Mouse (Mus musculus): ENCODE results near the gene Lcmt1.
A peak's percentile ranks its signal among the peaks of the same experiment; 100 is the strongest.

Gene Lcmt1

DNA sequence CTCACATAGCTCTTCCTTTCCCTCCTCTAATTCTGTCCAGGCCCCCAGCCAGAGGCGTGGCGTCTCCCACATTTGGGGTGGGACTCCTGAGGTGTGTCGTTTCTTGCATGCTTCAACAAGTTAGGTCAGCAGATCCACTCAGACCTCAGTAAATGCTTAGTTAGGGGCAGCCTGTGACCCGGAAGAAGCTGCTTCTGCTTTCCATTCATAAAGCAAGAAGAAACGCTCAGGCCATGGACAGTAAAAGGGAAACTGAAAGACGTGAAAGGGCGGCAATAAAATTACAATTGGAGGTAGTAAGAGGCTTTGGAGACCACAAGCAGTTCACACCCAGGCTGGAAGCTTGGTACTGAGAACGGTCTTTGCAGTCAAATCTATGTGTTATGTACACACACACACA lies 27.8 kb downstream of the Lcmt1 start:
- DNase-seq (ENCODE audit: extremely low read depth, insufficient read length, low spot score): no peak

DNA sequence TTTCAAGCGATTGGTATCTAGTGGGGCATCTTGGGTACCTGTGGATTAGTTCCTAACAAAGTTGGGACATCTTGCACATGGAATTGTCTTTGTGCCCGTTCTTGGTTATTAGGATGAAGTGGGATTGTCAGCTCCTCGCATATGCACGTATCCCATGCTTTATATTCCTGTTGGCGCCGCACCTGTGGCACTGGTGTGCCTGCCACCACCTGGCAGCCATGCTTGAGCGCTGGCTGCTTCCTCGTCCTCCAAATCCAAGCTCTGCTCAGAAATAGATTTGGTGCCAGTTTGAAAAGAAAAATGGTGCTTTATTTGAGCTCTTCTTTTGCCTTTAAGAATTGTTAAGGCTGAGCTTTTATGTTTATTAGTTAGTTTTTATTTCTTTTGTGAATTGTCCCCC lies 28.3 kb downstream of the Lcmt1 start:
- DNase-seq (ENCODE audit: extremely low read depth, insufficient read length, low spot score): no peak

DNA sequence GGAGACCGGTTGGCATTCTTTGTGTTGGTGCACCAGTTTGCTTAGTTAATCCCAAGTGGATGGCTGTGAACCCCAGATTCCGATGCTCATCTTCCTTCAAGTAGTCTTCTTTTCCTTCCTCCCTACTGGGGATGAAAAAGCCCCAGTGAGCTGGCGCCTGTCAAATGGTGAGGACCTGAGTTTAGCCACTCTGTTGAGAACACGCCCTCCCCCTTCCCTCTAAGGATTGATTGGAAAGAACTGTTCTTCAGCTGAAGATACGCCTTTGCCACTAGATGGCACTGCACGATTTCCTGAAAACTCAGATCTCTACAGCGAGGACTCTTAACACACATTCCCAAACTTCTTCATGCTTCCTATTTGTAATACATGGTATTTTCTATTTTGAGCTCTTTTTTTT lies 29.2 kb downstream of the Lcmt1 start:
- peak; percentile 18 for DNase-seq (ENCODE audit: extremely low read depth, insufficient read length, low spot score)

DNA sequence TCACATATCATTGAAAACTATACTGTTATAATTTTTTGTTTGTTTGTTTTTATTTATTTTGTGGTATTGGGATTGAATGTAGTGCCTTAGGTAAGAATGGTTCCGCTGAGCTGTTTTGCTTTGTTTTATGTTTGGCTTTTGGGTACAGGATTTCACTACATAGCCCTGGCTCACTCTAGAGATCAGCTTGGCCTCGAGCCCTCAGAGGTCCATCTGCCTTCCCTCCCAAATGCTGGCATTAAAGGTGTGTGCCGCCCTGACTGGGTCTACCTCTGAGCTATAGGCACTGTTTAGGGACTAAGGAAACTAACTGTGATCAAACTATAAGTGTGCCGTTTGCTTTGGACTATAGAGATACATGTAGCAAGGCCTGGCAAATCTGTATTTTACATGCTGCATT lies 29.7 kb downstream of the Lcmt1 start:
- DNase-seq (ENCODE audit: extremely low read depth, insufficient read length, low spot score): no peak

DNA sequence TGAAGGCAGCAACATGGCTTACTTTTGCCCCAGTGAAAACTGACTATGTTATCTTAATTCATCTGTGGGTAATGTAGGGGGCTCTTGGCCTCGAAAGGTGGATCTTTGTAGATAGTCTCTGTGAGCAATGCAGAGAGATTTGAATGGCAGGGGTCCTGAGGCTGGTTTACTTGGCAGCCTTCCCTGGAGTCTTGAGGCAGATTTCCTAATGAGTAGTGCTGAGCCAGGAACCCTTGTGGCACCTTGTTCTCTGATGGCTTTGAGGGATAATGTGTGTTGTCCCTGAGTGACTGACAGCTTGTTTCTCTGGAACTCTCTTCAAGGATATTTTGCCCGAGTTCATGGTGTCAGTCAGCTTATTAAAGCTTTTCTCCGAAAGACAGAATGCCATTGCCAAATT lies 31.5 kb downstream of the Lcmt1 start:
- DNase-seq (ENCODE audit: extremely low read depth, insufficient read length, low spot score): no peak

DNA sequence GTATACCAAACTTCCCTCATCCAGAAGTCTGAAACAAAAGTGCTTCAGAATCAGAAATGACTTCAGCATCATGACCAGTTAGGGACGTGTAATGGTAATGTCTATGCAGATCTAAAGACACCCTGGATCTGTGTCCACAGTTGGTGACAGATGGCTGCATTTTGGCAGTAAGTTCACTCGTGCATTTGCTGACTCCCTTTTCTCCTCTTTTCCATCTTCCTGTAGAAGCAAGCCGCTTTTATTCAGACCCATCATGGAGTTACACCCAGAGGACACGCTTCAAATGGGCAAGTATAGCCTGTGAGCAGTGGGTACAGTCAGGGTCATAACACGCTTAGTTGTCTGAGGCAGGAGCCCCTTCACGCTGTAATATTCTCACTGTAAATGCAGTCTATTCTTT lies 34.6 kb downstream of the Lcmt1 start:
- DNase-seq (ENCODE audit: extremely low read depth, insufficient read length, low spot score): no peak

DNA sequence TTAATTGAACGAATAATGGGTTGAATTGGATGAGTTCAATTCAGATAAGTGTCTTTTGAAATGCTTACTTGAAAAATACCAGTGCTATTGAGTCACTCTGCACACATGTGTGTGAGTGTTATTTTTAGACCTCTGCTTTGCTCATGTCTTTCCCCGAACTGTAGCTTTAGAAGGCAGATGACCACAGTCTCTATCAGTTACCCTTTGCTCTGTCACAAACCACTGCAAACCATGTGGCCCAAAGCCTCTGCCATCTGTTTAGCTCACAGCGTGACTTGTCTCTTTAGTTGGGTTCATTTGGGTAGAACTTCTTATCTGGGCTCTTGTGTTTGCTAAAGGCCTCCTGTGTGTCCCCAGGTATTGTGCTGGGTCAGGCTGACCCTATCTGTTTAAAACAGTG lies 36.0 kb downstream of the Lcmt1 start:
- peak; percentile 19 for DNase-seq (ENCODE audit: extremely low read depth, insufficient read length, low spot score)

DNA sequence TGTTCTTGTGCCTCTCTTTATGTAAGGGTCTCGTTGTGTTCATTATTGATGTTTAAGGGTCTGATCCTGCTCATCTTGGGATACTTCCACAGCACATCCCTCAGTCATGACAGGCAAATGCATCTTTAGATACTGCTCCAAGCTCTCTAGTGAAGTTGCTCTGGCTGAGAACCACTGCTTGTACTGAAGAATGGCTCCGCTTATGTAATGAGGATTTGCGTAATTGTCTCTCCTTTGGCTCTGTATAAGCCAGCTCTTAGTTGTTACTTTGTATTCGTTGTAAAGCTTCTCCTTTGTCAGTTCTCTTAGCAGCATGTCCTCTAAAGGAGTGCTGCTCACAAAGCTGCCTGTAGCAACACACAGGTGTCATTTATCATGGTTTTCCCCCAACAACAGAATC lies 37.4 kb downstream of the Lcmt1 start:
- no peak for DNase-seq (ENCODE audit: extremely low read depth, insufficient read length, low spot score)

DNA sequence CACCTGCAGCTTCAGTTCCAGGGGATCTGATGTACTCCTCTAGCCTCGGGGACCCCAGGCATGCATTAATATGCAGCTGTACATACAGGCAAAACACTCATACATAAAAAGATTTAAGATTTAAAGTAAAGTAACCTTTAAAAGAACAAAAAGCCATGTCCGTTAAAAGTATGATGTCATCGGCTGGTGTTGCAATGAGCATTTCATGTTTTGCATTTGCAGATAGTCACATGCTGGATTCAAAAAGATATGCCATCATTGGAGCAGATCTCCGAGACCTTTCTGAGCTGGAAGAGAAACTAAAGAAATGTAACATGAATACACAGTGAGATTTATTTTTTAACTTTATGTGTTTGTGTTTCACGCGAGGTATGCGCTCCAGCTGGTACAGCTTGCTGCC lies 40.9 kb downstream of the Lcmt1 start:
- DNase-seq (ENCODE audit: extremely low read depth, insufficient read length, low spot score): no peak

DNA sequence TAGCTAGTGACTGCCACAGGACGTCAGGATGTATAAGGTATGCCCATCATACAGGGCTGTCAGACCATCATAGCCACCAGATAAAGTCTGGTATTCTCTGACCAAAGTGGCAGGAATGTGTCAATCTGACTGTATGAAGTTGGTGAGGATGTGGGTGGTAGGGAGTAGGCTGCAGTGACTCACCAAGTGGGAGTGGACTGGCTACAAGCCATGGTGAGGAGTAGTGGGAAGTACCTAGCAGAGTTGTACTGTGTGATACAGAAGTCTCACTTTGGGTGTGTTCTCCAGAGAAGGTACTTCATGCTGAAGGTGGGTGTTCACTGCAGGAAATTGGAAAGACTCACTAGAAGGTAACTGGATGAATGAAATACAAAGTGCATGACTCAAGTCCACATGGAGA lies 41.5 kb downstream of the Lcmt1 start:
- DNase-seq (ENCODE audit: extremely low read depth, insufficient read length, low spot score): peak; percentile 70

DNA sequence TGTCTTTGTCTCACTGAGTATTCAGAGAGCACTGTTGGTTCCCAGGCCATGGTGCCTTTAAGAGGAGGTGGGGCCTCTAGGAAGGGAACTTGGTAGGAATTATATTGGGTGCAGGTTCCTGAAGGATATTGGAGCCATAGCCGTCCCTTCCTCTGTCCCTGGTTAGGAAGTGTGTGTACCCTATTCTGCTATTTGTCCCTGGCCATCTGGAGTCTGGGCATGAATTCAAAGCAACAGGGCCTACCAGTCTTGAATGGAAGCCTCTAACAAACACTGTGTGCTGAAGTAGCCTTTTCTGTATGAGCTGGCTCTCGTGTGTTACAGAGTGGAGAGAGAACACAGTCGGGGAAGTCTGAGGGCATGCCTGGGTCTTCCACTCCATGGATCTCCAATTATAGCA lies 42.6 kb downstream of the Lcmt1 start:
- no peak for DNase-seq (ENCODE audit: extremely low read depth, insufficient read length, low spot score)

DNA sequence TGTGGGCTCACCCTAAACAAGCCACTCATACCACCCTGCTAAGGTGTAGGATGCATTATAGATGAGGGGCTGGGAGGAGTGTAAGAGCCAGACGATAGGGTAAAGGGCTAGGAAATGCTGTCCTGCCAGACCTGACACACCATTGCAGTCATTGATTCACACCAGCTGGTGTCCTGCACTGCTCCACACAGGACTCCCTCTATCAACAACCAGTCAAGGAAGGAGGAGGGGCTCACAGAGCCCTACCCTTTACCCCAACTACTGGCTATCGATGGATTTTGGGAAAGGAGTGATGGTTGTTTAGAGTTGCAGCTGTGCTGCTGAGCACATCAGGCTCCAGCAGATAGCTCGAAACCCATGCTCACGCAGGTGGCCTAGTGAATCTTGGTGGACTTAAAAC lies 47.2 kb downstream of the Lcmt1 start:
- DNase-seq (ENCODE audit: extremely low read depth, insufficient read length, low spot score): no peak

DNA sequence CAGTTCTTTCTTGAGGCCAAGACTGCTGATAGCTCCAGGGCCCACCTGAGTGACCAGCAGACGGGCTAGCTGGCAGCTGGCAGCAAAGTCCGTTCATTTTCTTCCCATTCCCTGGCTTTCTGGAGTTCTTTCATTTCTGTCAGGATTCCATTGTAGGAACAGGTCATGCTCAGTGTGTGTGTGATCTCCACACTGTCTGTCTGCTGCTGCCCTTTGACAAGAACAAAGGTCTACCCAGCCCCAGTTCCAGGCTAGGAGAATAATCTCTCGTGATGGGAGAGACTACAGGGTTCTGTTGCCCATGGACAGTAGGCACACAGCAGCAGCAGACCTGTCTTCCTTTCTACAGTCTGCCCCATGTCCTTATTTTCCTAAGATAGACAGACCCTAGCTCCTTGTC lies 48.1 kb downstream of the Lcmt1 start:
- no peak for DNase-seq (ENCODE audit: extremely low read depth, insufficient read length, low spot score)

DNA sequence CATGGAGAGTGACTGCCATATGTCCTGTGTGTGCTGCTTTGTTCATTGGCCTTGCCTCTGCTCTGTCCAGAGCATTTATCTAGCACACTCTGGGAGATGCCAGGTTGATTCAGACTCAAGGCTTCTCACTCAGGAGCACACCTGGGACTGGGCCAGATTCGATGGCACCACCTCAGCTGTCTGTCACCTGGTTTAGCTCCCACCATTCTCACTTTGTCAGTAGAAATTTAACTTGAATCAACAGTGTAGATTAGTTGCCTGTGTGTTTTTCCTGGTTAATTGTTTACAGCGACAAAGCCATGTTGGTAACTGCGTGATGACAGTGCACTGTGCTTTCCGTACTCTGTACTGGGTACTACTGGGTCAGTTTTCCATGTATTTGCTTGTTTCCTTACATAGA lies 50.4 kb downstream of the Lcmt1 start:
- DNase-seq (ENCODE audit: extremely low read depth, insufficient read length, low spot score): no peak

DNA sequence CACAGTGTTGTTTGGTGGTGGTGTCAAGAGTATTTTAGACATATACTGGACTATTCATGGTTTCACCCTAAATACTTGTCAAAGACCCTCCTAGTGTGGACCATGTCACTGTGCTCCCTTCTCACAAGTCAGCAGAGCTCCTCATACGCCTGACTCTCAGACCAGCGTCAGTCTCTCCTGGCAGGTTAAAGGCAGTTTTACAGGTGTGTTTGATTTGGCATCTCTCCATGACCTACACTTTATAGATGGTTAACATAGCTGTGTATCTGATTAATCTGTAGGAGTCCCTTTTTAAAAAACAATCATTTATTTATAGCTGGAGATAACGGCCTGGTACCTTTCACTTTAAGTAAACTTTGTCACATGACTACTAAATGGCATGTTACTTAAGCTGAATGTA lies 52.4 kb downstream of the Lcmt1 start:
- no peak for DNase-seq (ENCODE audit: extremely low read depth, insufficient read length, low spot score)

DNA sequence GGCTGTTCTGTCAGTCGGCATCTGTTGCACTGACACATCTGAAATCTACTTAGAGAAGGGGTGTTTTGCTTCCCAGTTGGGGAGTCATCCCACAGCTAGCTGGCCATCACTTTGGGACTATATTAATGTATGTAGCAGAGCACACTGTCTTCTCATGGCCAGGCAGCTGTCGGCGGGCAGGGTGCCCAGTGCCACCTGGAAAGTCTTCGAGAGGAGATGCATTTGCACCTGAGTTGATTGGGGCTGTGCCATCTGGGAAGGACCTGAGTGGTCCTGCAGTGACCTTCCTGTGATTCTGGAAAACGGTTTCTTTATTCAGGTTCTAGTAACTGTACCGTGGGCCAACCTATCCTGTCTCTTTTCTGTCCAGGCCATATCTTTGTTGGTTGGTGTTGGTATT lies 54.7 kb downstream of the Lcmt1 start:
- no peak for DNase-seq (ENCODE audit: extremely low read depth, insufficient read length, low spot score)

DNA sequence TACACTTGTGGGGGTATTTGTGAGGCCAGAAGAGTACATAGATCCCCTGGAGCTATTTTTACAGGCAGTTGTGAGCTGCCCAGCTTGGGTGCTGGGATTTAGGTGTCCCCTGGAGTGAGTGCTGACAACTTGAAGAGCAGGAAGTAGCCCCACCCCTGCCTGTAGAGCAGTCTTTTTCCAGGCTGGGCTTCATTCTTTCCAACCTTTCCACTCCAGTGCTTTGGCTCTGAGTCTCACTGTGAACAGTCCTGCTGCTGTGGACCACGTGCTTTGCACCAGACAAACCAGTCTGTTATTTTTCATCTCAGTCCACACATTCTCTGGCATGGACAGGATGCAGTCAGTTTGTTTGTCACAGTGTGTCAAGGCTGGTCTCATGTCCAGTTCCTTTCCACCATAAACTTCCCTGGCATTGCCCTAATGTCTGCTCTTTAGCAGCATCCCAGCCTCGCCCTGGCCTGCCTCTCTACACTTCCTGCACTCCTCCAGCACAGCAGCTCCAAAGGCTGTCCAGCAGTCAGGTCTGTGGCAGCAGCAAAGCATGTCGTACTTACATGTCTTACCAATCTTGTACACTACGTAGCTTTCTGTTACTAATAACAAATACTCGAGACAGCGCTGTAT lies 55.7 kb downstream of the Lcmt1 start:
- DNase-seq (ENCODE audit: extremely low read depth, insufficient read length, low spot score): no peak

DNA sequence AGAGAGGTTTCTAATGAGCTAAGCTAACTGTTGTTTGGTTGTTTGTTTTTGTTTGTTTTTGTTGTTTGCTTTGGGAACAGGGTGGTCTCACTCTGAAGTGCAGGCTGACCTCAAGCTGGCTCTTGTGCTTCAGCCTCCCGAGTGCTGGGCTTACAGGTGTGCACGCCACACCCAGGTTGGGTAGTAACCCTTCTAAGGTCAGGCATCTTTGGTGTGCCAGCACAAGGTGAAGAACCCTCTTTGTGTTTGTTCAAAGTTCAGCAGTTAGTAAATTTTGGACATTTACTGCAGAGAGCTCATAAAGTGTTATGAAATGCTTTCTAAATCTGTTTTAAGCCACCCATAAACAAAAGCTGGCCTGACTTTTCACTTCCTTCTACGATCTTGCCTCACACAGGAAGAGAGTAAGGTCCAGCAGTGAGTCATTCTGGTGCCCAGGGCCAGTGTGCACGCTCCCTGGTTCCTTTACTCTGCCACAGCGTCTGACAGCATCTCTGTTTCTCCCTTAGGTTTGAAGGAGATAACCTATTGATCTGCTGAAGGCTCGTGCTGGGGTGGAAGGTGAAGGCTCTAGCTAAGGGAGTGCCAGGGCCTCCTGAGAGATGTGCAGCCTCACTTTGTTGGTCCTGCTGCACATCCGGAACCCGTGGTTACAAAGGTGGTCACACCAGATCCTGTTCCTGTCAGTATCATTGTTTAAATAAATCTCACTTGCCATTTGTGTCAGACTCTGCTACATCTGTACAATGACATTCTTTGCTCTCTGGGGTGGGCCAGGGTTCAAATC lies 60.2 kb downstream of the Lcmt1 start:
- DNase-seq (ENCODE audit: extremely low read depth, insufficient read length, low spot score): peak; percentile 44

DNA sequence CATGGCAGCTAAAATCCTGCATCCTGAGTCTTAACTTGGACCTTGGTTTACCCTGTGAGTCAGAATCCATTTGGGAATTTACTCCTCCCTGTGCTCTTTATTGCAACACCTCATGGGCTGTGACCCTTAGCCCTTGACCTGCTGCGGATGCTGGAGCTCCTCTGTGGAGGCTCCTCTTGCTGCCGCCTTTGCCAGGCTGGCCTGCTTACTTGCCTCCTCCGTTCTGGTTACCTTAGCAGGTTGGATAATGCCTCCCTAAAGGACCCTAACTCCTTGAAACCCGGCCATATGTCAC lies 60.8 kb downstream of the Lcmt1 start:
- peak; percentile 44 for DNase-seq (ENCODE audit: extremely low read depth, insufficient read length, low spot score)

DNA sequence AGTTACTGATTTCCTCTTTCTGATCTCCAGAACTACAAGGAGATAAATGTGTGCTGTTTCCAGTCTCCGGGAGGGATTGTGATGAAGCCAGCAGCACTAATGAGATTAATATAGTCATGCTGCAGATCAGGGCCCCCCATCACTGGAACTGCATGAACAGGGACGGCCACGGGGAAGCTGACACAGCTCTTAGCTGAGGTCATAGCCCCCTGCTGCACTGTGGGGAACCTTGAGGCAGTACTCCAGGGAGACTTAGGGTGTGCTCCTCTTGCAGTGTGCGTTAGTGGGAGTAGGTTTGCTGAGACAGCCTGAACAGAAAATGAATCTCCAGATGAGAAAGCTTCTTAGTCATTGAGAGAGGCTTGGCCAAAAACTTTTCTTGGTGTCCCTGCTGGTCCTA lies 61.6 kb downstream of the Lcmt1 start:
- DNase-seq (ENCODE audit: extremely low read depth, insufficient read length, low spot score): no peak

DNA sequence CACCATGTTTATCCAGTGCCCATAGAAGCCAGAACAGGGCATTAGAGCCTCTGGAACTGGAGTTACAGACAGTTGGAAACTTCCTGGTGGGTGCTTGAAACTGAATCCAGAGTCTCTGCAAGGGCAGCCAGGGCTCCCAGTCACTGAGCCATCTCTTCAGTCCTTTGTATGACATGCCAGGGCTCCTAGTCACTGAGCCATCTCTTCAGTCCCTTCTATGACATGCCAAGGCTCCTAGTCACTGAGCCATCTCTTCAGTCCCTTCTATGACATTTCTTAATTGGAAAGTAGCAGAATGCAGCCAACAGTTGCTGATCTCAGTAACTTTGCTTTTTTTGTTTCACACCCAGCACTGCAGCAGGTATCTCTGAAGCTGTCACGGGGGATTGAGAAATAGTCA lies 72.5 kb downstream of the Lcmt1 start:
- no peak for DNase-seq (ENCODE audit: extremely low read depth, insufficient read length, low spot score)

DNA sequence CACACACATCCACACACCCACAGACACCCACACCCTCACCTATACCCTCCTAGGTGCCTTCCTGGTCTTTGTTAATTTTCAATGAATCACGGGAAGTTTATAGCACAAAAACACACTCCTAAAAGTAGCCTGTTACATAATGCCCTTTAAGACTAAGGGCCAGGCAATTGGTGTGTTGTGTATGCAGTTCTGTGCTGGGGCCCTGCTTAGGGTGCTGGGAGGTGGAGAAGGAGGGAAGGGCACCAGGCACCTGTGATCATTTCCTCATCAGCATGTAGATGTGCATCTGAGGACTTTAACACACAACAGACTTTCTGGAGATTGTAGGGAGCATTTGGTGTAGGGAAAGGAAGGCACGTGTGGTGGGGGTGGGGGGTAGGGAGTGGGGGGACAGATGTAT lies 79.2 kb downstream of the Lcmt1 start:
- no peak for DNase-seq (ENCODE audit: extremely low read depth, insufficient read length, low spot score)

DNA sequence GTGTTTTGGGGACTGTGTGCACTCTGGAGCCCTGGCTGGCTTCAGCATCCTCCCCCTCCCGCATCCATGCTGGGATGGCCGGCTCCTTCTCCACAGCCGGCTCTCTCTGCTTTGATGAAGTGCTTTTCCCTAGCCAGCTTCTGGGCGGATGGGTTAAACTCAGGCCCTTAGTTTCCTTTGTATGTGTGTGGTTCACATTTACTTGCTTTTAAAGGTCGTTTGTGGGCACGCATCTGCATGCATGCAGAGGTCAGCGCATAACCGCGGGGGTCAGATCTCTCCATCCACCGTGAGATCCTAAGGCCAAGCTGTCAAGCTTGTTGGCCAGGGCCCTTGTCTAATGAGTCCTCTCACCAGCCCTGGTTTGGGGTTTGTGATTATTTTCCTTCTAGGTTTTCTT lies 80.1 kb downstream of the Lcmt1 start:
- no peak for DNase-seq (ENCODE audit: extremely low read depth, insufficient read length, low spot score)
